Mouse (Mus musculus): ENCODE results near the gene Fam181b. TPM values are rescaled to one million over a fixed set of nuclear protein-coding genes. Genes with fewer than 3 reads are reported as not detected.

Gene Fam181b
- total RNA-seq, 2 experiments from 2014 or later, result 16.7 to 17.6 TPM

DNA sequence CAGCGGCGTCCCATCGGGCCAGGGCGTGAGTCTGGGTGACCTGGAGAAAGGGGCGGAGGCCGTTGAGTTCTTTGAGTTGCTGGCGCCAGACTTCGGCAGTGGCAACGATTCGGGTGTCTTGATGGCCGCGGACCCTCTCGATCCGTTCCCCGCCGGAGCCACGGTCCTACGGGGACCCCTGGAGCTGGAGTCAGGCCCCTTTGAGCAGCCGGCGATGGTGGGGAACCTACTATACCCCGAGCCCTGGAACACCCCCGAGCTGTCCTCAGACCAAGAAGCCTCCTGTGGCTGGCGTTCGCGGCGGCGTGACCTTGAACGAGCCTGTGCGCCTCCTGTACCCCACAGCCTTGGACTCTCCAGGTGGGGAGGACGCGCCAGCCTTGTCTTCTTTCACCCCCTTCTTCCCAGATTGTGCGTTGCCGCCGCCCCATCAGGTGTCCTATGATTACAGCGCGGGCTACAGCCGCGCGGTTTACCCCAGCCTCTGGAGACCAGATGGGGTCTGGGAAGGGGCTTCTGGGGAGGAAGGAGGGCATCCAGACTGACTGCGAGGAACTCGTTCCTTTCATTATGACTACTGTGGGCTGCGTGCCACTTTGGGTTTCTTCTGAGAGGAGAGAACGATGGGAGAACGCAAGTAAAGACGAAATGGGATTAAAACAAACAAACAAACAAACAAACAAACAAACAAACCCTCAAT, 1.2 kb downstream of the Fam181b start:
- peak overlapping the region; percentile 68 for H3K4me3 ChIP-seq
- TF ChIP-seq CTCF (conservative IDR thresholded peaks at IDR 0.05), result no peak
- H3K27ac ChIP-seq, result peak overlapping the region; percentile 91
- DNase-seq (ENCODE audit: low spot score in 2 of 2), result no peak

DNA sequence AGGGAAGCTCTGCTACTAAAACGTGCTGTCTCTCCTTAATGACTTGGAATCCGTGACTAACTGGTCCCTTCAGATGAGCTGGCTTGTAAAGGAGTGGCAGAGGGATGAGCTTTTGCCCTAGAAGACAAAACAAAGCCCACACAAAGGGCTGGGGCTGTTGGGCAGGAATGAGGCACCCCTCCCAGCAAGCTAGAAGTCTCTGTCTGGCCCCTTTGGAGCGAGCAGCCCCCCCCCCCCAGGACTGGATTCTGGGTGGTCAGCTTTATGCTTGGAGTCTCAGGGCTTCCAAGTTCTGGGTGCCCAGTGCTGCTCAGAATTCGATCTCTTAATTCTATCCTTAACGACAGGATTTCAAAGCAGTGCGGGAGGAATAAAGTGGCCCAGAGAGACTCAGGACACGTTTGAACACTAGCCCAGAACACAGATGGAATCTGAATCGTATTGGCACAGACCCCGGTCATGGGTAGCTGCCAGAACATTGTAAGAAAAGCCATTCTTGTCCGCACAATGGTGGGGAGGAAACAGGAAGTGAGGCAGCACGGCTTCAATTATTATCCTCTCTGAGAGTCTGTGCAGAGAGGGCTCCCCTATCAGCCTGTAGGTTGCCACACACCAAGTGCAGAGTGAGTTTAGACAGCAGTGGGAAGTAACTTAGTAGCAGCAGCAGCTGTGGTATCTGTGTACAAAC, 13.8 kb downstream of the Fam181b start:
- peak overlapping the region; percentile 34 for H3K27ac ChIP-seq
- H3K4me3 ChIP-seq, result peak overlapping the region; percentile 30; the same call in 1 of the 2 replicates
- peak; percentile 69 to 72 for DNase-seq (ENCODE audit: low spot score in 2 of 2)
- TF ChIP-seq CTCF (conservative IDR thresholded peaks at IDR 0.05), result peak; percentile 29

GRCm38 (mm10) chr7:93095511-93095910, 15.8 kb downstream of the Fam181b start:
- TF ChIP-seq CTCF (conservative IDR thresholded peaks at IDR 0.05), result peak; percentile 86
- DNase-seq (ENCODE audit: low spot score in 2 of 2), result peak; percentile 37 to 46
- peak overlapping the region; percentile 3; the same call in 1 of the 2 replicates for H3K27ac ChIP-seq

DNA sequence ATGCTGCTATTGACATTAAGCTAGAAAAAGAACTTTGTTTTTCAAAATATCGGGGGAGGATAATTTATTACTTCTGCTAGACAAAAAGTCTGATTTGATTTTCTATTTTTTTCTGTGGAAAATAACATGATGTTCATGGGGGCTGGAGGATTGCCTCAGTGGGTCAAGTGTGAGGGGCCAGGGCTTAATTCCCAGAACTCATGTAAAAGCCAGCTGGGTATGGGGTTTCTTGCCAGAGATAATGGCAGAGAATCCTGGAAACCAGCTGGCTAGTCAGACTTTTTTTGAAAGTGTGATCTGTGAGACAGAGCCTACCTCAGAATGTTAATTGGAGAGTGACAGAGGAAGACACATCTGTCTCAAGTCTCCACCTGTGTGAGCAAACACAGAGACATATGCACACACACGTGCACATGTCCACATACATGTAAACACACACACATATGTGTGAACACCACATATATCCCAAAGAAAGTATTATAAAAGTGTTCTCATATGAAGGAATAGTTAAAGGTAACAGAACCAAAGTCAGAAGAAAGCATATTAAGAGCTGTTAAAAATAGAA, 25.2 kb downstream of the Fam181b start:
- DNase-seq (ENCODE audit: low spot score in 2 of 2), result no peak
- TF ChIP-seq CTCF (conservative IDR thresholded peaks at IDR 0.05), result no peak
- no peak overlapping the region for H3K27ac ChIP-seq
- H3K4me3 ChIP-seq, result no peak overlapping the region

More at GRCm38 (mm10) chr7:93095511-93095910, 15.8 kb downstream of the Fam181b start:
- no peak overlapping the region; the same call in 1 of the 2 replicates for H3K4me3 ChIP-seq

- DNase-seq (ENCODE audit: low spot score in 2 of 2), result no peak
- TF ChIP-seq CTCF (conservative IDR thresholded peaks at IDR 0.05), result no peak
- Histone ChIP-seq H3K27ac (no peak overlapping the region), H3K4me3 (no peak overlapping the region)
These were observed 30.8 kb downstream of the Fam181b start for GRCm38 (mm10) chr7:93110370-93110965.

DNA sequence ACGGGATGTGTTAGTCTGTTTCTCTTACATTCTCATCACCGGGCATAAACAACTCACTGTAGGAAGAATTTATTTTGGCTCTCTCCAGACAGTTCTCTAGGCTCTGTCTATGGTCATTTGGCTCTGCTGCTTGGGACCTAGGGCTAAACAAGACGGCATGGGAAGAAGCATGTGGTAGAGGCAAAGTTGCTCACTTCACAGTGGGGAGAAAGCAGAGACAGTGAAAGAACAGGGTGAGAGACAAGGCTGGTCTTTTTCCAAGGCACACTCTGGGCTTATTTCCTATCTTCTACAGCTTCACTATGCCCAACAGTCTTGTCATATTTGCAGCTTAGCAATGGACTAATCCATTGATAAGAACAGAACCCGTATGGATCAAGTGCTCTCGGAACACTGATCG, 31.4 kb downstream of the Fam181b start:
- no peak for TF ChIP-seq CTCF (conservative IDR thresholded peaks at IDR 0.05)
- no peak overlapping the region for H3K27ac ChIP-seq
- H3K4me3 ChIP-seq, result no peak overlapping the region
- no peak for DNase-seq (ENCODE audit: low spot score in 2 of 2)

- Histone ChIP-seq H3K27ac (no peak overlapping the region), H3K4me3 (no peak overlapping the region)
- peak; percentile 67 for TF ChIP-seq CTCF (conservative IDR thresholded peaks at IDR 0.05)
- DNase-seq (ENCODE audit: low spot score in 2 of 2), result no peak
These were observed 37.9 kb downstream of the Fam181b start for GRCm38 (mm10) chr7:93117561-93117960.

DNA sequence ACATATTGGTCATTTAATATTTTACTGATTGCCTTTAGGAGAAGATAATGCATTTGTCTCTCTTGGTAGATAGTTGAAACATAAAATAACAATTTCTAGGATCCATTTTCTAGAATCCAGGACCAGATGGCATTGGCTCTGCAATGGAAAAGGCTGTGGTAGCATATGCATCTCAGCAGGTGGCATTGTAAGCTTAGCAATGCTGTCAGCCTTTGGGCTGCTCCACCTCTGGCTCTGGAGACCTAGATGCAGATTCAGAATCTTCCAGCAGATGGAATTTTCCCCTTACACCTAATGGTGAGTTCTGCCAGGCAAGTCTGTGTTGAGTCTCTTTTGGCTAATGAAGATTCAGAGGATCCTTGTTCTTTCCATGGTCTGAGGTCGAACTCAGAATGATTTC, 44.3 kb downstream of the Fam181b start:
- DNase-seq (ENCODE audit: low spot score in 2 of 2), result no peak
- no peak overlapping the region for H3K4me3 ChIP-seq
- peak; percentile 74 for TF ChIP-seq CTCF (conservative IDR thresholded peaks at IDR 0.05)
- H3K27ac ChIP-seq, result no peak overlapping the region

Other genes with a start within 250 kb of the Fam181b start
- gene Ddias, start 205.6 kb upstream of the Fam181b start, total RNA-seq (2021), result under 1 TPM; 0.69 to 0.79 TPM
- gene Prcp, start 205.4 kb upstream of the Fam181b start, total RNA-seq (2021), result 1 to 10 TPM; 5.9 to 7.9 TPM

Data from layer of hippocampus, adult 2 months (tissue).